Mouse (Mus musculus) right cerebral cortex, postnatal 36 days (tissue): Measurements from ENCODE around the gene Usp21.
"Not testable (repeated sequence)": the region's sequence is repeated elsewhere in the genome, so short reads cannot be mapped to it uniquely, and the experiment has no call there.

Source experiments
- DNase-seq, 2 experiments: peaks; one replicate each; pipeline ENCODE4 v3.0.0; 2022; ENCODE audit warnings: low spot score in 2 of 2, mixed read lengths in 1 of 2

Usp21 gene

GRCm38 (mm10) chr1:171245353-171245752 lies 42.4 kb downstream of the Usp21 start:
- no peak for DNase-seq

- DNase-seq, result not testable (repeated sequence)
Measured at GRCm38 (mm10) chr1:171241952-171242351, 45.8 kb downstream of the Usp21 start.

GRCm38 (mm10) chr1:171240911-171241310 lies 46.9 kb downstream of the Usp21 start:
- DNase-seq, result no peak

- no peak for DNase-seq
Measured at GRCm38 (mm10) chr1:171239992-171240744, 47.6 kb downstream of the Usp21 start.

- DNase-seq, result no peak
Measured at GRCm38 (mm10) chr1:171238463-171238862, 49.3 kb downstream of the Usp21 start.

GRCm38 (mm10) chr1:171237438-171237837 lies 50.4 kb downstream of the Usp21 start:
- no peak for DNase-seq

- no peak for DNase-seq
Measured at GRCm38 (mm10) chr1:171235791-171236190, 52.0 kb downstream of the Usp21 start.

GRCm38 (mm10) chr1:171234538-171234937 lies 53.3 kb downstream of the Usp21 start:
- DNase-seq, result no peak

GRCm38 (mm10) chr1:171234126-171234525 lies 53.7 kb downstream of the Usp21 start, which contains the start of gene Fcer1g:
Fcer1g (minus strand) TSS chr1:171234365.
- no peak for DNase-seq

- DNase-seq, result no peak
Measured at GRCm38 (mm10) chr1:171232800-171233730, 54.7 kb downstream of the Usp21 start.

- DNase-seq, result no peak
Measured at GRCm38 (mm10) chr1:171232348-171232747, 55.4 kb downstream of the Usp21 start.
